Mouse (Mus musculus) spleen, embryonic (tissue): ENCODE results near the gene Stac3.

Source experiments
- CTCF ChIA-PET: fragments of 350-600 bp; sonication (Branson Sonifier 250); formaldehyde crosslinking; loops from one replicate; lab custom pipeline; 2022; lab: Charles Lee

Stac3 gene

DNA sequence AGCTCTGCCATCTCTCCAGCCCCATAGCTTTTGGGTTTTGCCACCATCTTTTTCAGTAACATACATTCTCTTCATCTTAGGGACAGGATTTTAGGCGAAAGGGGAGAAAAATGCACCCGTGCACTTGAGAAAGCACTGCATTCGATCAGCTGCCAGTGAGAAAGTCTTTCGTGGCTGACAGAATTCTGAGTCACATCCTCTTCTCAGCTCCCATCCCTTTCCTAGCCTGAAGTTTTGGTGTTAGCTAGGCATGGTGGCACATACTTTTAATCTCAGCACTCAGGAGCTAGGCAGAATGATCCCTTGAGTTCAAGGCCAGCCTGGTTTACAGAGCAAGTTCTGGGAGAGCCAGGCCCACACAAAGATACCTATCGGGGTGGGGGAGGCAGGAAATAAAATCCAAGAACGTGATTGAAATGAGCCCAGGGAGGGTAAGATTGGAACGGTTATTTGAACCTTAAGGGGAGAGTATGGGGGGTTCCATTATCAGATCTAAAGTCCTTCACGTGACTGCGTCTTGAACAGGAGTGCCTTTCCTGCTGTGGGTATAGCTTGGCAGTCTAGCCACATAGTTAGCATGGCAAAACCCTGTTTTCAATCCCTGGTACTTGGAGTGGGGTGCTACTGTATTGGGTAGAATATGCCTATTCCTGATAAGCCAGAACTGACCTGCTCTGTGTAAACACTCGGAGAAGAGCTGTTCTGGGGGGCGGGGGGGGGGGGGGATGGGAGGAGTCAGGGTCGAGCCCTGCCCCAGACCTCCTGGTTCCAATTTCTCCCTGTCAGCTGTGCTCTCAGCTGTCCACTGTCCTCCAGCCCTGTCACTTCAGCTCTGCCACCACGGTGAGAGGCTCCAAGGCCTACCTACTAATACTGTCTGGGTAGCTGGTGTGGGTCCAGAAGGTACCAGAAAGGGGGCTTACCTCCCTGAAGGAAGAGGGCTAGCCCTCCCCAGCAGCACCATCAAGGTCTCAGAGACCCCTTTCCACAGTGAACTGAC lies at the start of gene Stac3:
Gene Stac3, plus strand, starts transcription at position 793 of the 1,000 bp plus-strand sequence.
- CTCF ChIA-PET, result interaction anchor here (0.6 kb wide), 1 partner anchor 10 kb away, joined by 3 read pairs; no protein-coding TSS in a partner anchor

DNA sequence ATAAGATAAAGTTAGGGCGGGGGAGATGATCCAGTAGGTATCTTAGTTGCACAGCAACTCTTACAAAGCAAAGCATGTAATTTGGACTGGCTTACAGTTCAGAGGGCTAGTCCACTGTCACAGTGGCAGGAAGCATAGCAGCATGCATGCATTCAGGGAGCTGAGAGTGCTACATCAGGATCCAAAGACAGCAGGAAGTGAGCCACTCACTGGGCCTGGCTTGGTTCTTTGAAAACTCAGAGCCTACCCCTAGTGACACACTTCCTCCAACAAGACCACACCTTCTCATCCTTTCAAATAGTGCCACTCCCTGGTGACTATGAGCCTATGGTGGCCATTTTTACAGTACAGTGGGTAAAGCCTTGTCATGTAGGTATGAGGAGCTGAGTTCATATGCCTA lies 47.8 kb upstream of the Stac3 start:
- CTCF ChIA-PET, result no interaction called here

DNA sequence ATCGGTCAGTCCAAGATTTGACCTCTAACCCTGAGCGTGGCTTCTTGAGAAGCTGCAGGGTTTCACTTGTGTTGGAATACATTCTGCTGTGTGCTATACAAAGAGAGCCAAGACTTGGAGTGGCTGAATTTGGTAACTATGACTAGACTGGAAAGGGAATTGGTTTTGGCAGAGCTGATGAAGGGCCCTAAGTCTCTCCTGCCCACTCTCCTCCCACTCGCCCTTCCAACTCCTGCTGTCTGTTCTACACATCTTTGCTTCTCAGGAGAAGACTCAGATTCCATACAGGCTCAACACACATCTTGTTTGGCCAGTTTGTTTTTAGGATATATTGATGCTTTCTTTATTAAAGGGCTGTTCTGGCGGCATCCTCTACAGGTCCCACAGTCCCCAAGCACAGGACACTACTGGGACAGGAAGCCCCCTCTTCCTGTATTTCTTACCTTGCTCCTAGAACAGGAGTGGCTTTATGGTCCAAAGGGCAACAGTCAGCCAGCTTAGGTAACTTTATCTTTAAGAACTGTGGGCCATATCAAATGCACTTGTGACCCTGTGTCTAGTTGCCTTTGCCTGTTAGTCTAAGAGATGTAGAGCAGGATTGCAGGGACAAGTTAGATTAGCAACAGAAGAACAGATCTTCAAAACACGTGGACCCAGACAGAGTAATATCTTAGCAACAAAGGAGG lies 38.9 kb upstream of the Stac3 start:
- CTCF ChIA-PET, result no interaction called here

DNA sequence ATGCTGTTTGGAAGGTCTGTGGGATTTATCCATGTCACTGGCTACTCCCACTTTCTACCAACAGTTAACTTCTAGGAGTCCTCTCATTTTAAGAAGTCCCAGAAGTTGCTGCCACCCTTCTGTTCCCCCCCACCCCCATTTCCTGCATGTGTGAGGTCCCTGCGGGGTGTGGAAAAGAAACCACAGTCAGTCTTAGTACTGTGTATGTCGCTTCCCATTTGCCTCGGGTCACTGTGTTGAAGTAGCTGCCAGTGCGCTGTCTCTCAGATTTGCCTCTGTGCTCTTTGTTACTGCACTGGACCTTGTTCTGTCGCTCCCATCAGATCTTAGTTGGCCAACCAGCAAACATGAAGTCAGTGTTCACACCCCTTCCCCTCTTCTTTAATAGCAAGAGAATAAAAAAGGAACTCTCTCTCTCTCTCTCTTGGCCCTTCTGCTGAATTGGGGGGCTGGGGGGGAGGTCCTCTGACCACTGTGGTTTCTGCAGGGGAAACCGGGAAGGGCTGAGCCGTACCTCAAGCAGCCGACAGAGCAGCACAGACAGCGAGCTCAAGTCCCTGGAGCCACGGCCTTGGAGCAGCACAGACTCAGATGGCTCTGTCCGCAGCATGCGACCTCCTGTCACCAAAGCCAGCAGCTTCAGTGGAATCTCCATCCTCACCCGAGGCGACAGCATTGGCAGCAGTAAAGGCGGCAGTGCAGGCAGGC lies 30.1 kb upstream of the Stac3 start:
- CTCF ChIA-PET, result no interaction called here

DNA sequence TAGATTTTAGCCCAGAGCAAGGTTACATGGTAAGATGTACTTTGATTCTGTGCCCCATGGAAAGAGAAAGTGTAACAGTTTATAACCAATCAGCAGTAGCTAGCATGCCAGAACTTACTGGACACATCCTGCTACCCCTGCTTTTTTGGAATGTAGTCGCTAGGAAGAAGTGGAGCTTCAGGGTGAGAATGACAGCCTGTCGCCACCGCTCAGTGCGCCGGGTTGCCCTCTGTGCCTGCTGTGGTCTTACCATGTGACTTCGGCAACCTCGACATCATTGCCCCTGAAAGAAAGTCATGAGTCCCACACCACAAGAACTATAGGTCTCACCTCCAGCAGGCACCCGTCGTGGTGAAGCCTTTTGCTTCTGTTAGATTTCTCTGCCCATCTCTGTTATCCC lies 28.8 kb upstream of the Stac3 start:
- CTCF ChIA-PET, result no interaction called here

DNA sequence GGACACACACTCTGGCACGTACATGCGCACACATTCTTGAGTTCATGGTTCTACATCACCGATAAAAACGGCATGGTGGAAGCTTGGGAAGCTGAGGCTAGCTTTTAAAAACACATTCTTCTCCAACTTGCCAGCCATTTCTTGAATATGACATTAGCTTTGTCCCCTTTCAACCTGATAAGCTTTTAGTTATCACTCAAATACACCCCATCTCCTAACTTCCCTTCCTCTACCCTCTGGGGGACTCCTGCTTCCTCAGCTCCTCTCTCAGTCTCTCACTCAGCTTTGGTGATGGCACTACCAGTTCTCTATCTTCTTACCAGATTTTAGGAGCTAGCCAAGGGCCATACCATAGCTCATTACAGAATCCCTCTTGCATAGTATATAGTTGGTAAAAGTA lies 26.3 kb upstream of the Stac3 start:
- CTCF ChIA-PET, result no interaction called here

DNA sequence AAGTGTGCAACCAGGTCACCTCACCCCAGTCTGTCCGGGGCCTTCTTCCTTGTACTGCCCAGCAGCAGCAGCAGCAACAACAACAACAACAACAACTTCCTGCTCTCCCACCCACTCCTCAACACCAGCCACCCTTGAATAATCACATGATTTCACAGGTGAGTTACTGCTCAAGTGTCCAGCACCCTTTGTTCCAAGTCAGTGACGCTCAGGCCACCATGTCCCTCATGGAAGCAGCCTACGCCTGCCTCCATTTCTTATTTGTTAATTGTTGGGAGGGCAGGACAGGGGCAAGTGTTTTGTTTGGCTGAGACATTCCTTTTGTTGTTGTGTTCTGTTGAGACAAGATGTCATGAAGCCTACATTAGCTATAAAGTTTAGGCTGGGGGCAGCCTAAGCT lies 24.9 kb upstream of the Stac3 start:
- CTCF ChIA-PET, result no interaction called here

DNA sequence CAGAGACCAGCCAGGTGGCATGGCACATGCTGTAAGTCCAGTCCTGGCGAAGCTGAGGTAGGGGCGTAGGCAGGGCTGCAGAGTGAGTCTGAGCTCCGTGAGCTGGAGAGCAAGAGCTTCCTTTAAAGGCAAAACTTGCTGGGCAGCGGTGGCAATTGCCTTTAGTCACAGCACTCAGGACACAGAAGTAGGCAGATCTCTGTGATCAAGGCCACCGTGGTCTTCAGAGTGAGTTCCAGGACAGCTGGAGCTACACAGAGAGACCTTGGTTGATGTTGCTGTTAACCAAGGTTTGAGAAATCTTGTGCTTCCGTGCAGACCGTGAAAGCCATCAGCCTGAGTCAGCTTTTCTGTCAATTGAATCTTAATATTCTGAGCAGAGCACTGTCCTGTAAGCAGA lies 24.2 kb upstream of the Stac3 start:
- CTCF ChIA-PET, result no interaction called here

DNA sequence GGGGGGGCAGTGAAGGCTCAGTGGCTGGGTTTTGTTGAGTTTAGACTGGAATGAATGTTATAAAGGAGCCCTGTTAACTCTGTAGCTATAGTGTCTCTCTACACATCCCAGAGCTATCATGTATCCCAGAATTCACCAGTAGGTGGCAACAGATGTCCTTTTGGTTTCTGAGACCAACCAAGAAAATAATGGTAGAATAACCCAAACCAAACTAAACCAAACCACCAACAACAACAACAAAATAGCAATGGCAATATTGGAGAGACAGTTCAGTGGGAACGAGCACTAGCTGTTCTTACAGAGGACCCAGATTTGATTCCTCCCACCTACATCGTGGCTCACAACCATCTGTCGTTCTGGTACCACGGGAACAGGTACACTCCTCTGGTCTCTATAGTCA lies 22.4 kb upstream of the Stac3 start:
- CTCF ChIA-PET, result interaction anchor here (0.5 to 0.6 kb wide), 2 partner anchors 24 to 89 kb away, joined by 4 to 5 read pairs; no protein-coding TSS in a partner anchor

DNA sequence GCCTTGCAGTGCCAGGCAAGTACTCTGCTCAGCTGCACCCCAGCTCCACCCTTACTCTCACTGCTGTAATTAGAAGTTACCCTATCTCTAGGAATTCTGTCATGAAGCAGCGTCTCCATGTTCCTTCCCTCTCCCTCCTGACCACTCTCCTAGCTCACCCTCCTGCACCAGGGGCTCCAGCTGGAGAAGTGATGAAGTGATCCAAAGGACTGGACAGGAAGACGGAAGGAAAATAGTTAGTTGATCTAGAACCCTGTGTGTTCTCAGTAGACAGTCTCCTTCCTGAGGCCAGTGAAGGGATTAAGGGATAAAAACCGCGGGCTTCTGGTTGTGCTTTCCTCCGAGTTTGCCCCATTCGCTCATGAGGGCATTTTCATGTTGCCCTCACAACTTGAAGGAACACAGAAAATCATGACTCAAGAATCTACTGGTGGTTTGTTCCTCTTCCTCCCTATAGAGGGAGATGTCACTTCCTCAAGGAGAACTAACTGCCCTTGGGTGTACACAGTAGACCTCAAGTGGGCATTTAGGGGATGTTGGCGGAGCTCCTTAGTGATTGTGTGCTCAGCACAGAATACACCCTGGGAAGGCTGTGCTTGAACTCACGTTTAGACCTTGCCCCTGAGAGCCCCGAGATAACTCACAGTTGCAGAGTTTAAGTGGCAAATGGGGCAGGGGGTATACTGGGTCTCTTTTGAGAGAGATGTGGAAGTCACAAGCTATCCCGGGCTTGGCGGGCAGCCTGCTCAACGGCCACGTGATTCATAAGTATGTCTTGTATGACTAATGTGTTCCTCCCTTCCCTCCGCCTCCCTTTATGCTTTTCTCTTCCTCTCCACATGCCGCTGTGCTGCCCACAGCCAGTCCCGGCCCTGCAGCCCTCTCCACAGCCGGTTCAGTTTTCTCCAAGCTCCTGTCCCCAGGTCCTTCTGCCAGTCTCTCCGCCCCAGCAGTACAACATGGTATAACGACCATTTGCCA lies 20.4 kb upstream of the Stac3 start:
- CTCF ChIA-PET, result interaction anchor here (0.6 kb wide), 1 partner anchor 512 kb away, joined by 16 read pairs; no protein-coding TSS in a partner anchor

DNA sequence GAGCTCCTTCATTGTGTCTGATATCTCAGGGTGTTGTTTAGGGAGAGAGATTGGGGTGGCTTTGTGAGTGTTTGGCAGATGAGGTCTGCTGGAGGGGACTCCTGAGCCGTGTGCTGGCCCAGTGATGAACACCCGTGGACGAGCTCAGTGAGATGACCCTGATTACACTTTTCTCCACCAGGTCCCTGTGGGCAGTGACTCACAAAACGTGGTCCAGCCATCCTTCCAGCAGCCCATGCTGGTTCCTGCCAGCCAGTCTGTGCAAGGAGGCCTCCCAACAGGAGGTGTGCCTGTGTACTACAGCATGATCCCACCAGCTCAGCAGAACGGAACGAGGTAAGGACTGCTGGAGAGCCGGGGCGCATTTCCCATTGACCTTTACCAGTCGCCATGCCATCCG lies 16.3 kb upstream of the Stac3 start:
- CTCF ChIA-PET, result no interaction called here

DNA sequence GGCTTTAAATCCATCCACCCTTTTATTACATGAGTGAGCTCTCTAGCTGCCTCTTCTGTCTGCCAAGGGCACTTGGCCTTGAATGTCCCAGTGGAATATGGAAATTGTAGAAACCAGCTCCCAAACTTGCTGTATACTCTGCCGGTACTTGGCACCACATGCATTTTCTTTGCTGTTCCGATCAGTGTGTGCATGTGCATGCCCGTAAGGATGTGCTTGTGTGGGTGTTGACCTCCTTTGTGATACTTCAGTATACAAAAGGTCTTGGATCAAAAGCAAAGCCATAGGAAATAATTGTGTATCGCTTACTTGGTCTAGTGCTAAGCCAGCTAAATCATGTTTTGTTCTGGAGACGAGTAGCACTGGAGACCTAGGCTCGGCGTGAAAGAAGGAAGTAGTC lies 12.6 kb upstream of the Stac3 start:
- CTCF ChIA-PET, result no interaction called here

DNA sequence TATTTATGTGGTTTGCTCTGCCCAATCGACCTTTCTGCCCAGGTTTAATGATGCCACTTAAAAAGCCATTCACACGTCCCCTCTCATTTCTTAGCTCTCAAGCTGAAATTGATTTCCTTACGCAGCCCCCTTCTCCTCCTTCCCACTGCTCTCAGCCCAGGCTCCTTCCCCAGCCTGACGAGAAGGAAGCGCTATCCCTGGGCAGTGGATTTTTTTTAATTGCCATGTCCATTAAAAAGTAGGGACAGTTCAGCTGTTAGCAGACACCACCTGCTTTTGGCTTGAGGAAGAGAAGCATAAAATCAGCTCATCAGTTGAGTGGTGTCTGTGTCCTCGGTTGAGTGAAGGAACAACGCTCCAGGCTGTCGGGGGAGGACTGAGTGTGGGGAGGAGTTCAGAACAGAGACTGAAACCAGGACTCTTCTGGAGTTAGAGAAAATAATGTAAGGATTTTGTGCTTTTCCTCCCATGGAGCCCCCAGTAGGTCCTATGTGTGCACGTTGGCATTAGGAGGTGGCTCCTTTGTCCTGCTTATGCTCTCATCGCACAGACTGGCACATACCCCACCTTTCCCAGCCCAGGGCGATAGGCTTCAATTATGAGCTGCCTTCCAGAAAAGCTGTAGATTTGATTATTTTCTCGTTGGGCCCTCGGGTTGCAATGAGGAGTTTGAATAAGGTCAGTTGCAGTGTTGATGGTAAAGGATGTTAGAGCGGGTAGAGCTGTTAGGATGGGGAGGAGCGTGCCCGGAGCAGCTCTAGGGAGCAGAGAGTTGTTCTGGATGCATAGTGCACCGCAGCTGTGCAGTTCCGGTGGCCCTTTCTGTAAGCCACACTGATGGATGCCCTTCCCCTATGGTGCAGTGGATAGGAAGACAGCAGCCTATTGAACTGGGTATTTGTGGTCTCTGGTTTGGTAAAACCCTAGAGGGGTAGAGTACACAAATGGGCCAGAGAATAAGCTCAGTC lies 11.0 kb upstream of the Stac3 start:
- CTCF ChIA-PET, result interaction anchor here (0.7 kb wide), 1 partner anchor 22 kb away, joined by 4 read pairs; no protein-coding TSS in a partner anchor

DNA sequence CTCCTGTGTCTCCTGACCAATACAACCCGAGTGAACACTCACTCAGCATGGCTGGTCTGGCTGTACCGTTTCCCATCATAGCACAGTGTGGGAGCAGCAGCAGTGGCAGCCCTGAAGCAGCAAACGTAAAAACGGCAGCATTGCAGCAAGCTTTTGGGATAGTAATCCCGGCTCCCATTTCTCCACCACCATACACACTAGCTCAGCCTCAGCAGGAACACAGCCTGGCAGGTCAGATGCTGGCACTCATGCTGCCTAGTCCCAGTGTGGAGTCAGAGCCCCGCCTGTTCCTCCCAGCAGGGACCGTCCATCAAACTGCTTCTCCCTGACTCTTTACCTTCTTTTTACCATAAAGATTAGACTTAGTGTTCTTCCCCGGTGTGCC lies 10.4 kb upstream of the Stac3 start:
- CTCF ChIA-PET, result no interaction called here

DNA sequence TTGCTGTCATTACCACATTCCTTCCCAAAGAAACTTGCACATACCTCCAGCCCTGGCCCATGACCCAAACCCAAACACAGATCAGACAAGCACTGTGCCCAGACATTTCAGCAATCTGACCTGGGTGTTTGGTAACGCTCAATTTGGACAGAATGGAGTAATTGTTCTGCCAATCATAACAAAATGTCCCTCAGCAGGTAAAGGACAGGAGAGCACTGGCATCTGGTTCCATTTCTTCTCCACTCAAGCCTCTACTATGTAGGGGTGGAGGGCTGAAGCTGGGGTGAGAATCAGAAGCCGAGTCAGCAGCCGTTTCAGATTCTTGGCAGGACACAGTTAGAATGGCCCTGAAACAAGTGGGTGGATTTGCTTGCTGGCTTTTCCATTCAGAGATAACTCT lies 9.4 kb upstream of the Stac3 start:
- CTCF ChIA-PET, result no interaction called here

DNA sequence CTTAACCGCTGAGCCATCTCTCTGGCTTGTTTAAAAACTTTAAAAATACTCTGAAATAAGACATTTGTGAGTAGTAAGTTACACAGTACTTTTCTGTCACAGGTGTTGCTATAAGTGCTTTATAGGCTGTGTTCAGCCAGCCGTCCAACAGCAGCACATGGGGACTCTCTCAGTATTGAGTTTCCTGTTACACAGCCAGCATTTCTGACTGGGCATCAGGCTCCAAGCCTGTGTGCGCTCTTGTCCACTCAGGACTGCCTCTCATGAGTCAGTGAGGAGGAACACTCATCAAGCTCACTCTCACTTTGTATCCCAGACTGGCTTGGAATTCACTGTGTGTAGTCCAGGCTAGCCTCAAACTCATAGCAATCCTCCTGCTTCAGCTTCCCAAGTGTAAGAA lies 5.3 kb upstream of the Stac3 start:
- CTCF ChIA-PET, result no interaction called here

DNA sequence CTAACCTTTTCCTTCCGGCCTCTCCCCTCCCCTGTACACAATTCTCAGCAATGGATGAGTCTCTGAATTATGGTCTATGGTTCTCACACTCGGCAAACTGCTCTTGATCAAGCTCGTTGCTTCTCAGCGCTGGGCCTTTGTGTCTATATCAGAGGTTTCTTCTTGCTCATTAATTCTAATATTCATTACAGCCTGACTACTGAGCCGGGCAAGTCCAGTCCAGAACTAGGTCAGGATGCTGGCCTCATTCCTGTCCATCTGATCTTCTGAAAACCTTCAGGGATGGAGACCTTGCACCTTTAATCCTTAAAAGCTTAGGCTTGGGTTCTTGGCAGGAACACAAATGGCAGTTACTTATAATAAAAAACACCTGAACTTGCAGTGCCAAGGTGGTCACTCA lies 2.0 kb upstream of the Stac3 start:
- CTCF ChIA-PET, result no interaction called here

DNA sequence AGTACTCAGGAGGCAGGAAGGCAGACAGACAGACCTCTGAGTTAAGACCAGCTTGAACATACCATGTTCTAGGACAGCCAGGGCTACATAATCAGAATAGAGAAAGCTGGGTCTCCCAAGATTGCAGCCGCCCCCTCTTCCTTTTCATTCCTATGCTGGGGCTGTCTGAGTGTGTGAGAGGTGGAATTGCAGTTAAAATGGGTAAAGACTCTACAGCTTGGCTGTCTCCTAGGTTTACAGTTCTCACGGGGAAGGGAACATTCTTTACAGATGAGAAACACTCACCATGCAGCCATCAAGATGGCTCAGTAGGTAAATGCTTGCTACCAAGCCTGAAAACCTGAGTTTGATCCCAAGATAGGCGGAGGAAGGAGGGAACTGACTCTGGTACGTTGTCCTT lies 1.4 kb upstream of the Stac3 start:
- CTCF ChIA-PET, result no interaction called here

DNA sequence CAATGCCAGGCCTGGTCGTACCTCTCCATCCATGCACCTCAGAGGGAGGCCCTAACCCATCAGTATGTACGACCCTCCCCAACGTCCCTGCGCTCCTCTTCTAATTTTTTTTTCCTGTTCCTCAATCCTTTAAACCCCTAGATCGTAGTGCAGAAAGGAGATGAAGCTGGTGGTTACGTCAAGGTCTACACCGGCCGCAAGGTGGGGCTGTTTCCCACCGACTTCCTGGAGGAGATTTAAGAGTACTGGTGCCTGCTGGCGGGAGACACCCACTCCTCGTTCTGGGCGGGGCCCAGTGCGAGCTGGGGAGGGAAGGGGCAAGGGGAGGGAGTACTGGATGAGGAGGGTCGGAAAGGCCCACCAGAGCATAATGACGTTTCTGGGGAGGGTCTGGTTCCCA lies 6.8 kb downstream of the Stac3 start:
- CTCF ChIA-PET, result interaction anchor here (0.7 to 4.4 kb wide), 2 partner anchors 29 to 642 kb away, joined by 3 to 36 read pairs; no protein-coding TSS in a partner anchor
